Mouse (Mus musculus) frontal cortex, postnatal 10 days (tissue): ENCODE measurements at regions not wholly inside any gene's neighbourhood (a gene's known extent, or its start where the extent isn't known, plus 50 kb on each side); places are given as distances from the start of the nearest gene placed in this dataset.

ENCODE experiments used
- DNase-seq, 2 experiments: peaks; one replicate each; pipeline ENCODE4 v3.0.0; 2022; ENCODE audit warnings: low spot score in 2 of 2, mixed read lengths in 1 of 2

- no peak for DNase-seq
Measured at GRCm38 (mm10) chr2:21267149-21267761, 61.7 kb downstream of the Thnsl1 start.

DNA sequence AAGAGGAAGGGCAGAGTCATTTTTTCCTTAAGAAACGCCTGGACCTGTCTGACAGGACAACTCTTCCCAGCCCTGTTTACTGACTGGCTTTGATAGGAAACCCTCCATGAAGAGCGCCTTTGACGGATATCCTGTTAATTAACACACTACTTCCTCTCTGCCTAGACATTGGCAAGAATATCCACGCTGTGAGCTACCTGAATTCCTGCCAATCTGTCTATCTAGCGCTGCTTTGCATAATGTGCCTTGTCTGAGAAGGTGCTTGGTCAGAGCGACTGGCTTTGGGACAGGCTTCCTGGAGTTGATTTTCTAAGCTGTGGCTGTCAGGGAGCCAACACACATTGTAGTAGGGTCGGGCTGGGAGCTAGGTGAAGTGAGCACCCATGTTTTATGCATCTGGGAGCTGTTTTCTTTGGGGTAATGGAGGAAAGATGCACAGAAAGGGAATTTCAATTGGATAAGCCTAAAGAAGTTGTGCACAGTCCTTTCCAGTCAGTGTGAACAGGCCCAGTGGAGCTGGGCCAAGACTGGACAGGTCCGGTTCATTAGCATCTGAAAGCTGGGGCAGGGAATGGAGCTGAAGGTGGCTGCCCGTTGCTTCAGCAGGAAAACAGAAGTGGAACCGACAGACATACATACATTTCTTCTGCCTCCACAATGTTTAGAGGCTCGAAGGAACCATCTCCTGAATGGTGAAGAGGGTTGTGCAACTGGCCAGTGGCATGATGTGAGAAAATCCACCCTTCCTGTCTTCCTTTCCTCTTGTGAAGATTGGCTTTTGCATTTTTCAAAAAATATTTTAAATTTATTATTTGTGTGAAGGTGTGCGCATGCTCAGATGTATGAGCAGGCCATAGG lies 64.7 kb downstream of the Thnsl1 start:
- DNase-seq: no peak

DNA sequence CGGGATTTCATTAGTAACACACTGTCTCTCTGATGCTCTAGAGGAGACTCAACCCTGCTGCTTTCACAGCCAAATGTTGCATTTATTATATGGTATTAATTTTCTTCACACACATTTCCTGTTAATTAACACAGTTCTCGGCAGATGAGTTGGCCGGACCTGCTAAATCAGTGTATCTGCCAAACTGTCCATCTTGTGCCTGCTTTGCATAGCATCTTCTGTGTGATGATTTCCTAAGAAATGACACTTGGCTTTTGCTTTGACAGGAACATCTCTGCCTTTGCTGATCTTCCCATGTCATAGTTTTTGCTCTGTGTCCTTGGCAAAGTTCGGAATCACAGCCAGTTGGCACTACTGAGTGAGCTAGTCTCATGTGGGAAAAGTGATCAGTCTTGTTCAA lies 67.9 kb downstream of the Thnsl1 start:
- DNase-seq: no peak

GRCm38 (mm10) chr2:21275315-21275714 lies 69.8 kb downstream of the Thnsl1 start:
- DNase-seq: no peak

DNA sequence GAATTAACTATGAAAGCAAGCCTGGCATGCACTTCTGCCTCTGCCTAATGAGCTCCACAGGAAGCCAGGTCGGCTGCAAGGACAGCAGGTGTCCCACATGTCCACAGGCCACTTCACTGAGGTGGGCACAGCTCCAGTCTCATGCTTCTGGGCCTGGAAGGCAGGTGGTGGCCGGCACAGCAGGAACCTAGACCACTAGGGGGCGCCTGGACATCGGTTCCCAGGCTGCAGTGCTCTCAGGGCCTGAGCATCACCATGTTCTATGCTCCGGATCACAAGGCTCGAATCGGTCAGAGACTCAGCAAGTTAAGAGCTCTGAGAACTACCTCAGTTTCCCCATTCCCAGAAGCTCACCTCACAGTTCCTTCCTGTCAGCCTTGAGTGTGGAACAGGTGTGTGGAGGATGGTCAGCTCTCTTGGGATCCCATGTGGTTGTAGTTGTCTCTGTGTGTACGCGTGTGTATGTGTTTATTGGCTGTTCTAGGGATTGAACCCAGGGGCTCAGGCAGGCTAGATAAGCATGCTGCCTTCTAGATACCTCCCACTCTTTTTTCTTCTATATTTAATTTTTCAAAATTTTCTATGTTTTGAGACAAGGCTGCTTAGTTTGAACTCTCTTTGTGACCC lies 75.4 kb downstream of the Thnsl1 start:
- DNase-seq: peak; percentile 23 to 75

- DNase-seq: no peak
Measured at GRCm38 (mm10) chr2:21282505-21283200, 77.1 kb downstream of the Thnsl1 start.

DNA sequence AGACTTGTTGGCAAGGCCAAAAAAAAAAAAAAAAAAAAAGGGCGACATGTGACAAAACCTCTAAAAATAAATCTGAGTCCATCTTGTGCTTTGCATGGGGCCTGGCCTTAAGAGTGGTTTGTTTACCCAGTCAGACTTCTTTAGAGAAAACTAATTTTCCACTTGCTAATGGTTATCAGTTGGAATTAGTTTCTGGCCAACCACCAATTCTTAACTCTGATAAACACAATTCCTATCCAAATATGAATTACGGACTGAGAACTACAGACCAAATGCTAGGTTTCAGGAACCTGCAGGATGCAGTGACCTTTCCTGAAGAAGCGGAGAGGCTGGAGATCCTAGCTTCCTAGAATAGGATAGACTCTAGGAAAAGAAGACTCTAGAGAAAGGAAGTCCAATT lies 79.4 kb downstream of the Thnsl1 start:
- DNase-seq: no peak

GRCm38 (mm10) chr2:21287786-21288185 lies 79.6 kb upstream of the Gpr158 start:
- no peak for DNase-seq

GRCm38 (mm10) chr2:21292669-21293151 lies 74.6 kb upstream of the Gpr158 start:
- peak; percentile 26 to 41 for DNase-seq

- no peak for DNase-seq
Measured at GRCm38 (mm10) chr2:21294002-21294401, 73.3 kb upstream of the Gpr158 start.

DNA sequence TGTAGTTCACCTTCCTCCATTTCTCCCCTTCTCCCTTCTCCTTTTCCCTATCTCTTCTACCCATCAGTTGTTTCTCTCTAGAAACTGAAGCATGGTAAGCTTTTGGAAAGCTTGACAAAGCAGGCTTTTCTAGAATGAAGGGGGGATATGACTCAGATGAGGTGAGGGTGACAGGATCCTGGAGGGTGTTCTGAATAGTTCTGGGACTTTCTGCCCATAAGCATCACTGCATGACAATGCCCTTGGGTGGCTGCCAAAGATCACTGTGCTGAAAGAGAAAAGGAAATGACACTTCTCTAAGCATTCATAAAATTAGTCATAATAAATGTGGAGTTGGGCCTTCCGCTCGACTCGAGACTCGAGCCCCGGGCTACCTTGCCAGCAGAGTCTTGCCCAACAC lies 67.7 kb upstream of the Gpr158 start:
- no peak for DNase-seq
